Mouse (Mus musculus) testis, adult 2 months (tissue): ENCODE results near the gene Cuedc2.

Source experiments
- CTCF ChIP-seq: fragments of 200-500 bp; IDR thresholded peaks from 2 replicates; pipeline ENCODE4 v1.5.1; 2012; ENCODE audit warnings: low read depth, mild to moderate bottlenecking, inconsistent platforms, low read length, moderate library complexity; ENCODE audit not compliant: control insufficient read depth, insufficient read depth, insufficient replicate concordance
- POLR2A ChIP-seq: fragments of 200-500 bp; IDR thresholded peaks from 2 replicates; pipeline ENCODE4 v1.6.1; 2012; ENCODE audit warnings: low read depth, mild to moderate bottlenecking, inconsistent platforms, low read length, moderate library complexity; ENCODE audit not compliant: control insufficient read depth

DNA sequence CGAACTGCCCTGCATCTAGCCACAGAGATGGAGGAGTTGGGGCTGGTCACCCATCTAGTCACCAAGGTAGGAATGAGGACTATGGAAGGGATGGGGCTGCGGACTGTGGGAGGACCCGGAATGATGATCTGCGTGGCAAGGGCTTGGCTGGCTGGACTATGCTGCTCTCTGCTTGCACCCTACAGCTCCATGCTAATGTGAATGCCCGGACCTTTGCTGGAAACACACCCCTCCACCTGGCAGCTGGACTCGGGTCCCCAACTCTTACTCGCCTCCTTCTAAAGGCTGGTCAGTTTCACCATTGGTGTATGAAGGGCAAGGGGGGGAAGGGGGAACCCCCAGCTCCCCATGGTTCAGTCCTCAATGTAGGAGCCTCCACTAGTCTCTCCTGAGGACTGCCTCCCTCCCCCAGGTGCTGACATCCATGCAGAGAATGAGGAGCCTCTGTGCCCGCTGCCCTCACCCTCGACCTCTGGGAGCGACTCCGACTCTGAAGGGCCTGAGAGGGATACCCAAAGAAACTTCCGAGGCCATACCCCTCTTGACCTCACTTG, 28.1 kb downstream of the Cuedc2 start:
- TF ChIP-seq POLR2A: no peak
- TF ChIP-seq CTCF: no peak
